Mouse (Mus musculus) brain, embryonic 14.5 days (tissue): ENCODE measurements around the gene Sln.

Experiments
- CTCF ChIP-seq: fragments of 200-500 bp; IDR thresholded peaks from 2 replicates; pipeline ENCODE4 v1.5.1; 2012; ENCODE audit warnings: inconsistent platforms, mild to moderate bottlenecking, moderate library complexity, borderline replicate concordance; ENCODE audit not compliant: insufficient read depth, insufficient read length; ENCODE audit errors: extremely low read depth
- POLR2A ChIP-seq: fragments of 200-500 bp; IDR thresholded peaks from 2 replicates; pipeline ENCODE4 v1.6.1; 2012; ENCODE audit warnings: mild to moderate bottlenecking, inconsistent platforms, borderline replicate concordance; ENCODE audit not compliant: poor library complexity, insufficient read depth, insufficient read length, severe bottlenecking; ENCODE audit errors: extremely low read depth

DNA sequence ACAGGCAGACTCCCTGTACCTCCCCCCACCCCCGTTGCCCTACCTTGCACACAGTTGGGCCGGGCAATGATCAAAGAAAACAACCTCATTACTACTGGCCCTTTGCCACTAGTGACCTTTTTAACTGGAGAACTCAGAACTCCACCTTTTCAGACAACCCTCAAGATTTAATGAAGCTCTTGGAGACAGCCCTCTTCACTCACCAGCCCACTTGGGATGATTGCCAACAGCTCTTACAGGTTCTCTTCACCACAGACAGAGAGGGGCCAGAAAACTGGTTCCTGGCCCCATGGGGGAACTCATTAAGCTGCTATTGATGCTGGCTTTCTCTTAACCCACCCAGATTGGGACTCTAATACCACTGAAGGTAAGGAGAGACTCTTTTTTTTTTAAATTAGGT lies 27.5 kb downstream of the Sln start:
- TF ChIP-seq CTCF (no peak), POLR2A (no peak)
